Mouse (Mus musculus) gastrocnemius, adult 18-20 months (tissue): ENCODE measurements around the gene Tmem160. TPM values are rescaled to one million over a fixed set of nuclear protein-coding genes. Genes with fewer than 3 reads are reported as not detected.

Source experiments
- DNase-seq: peaks from one replicate; pipeline ENCODE4 v3.0.0; 2021; ENCODE audit warnings: low spot score
- long read RNA-seq, 2 experiments: library from polyadenylated mRNA; stranded (forward); transcript quantifications; one replicate each; pipeline ENCODE4 v2.0.0; 2021
- total RNA-seq, 2 experiments: library from RNA; stranded (reverse); gene quantifications; 2 replicates each; pipeline ENCODE4 v1.2.3; 2021

The Tmem160 gene
- total RNA-seq = 10 to 100 TPM; 52.0 to 53.2 TPM
- long read RNA-seq, experiment 1, transcript Tmem160-201 (3 exons, 815 nt) = major isoform, 85 of 197 reads
- long read RNA-seq, experiment 1, partial matches to known transcripts = 110 of 197 reads
- long read RNA-seq, experiment 1, other reads (novel, unspliced or antisense) = 0 of 197 reads
- long read RNA-seq, experiment 2, transcript Tmem160-201 (3 exons, 815 nt) = major isoform, 60 of 167 reads
- long read RNA-seq, experiment 2, partial matches to known transcripts = 105 of 167 reads
- long read RNA-seq, experiment 2, other reads (novel, unspliced or antisense) = 0 of 167 reads

- DNase-seq = peak; percentile 93
Observed at GRCm38 (mm10) chr7:16452587-16453073, at the start of gene Tmem160. Gene Tmem160, plus strand, starts transcription at chr7:16452779.

- no peak for DNase-seq
Observed at GRCm38 (mm10) chr7:16402968-16403948, 49.3 kb upstream of the Tmem160 start.

- DNase-seq = no peak
Observed at GRCm38 (mm10) chr7:16404315-16405072, 48.1 kb upstream of the Tmem160 start.

GRCm38 (mm10) chr7:16405073-16405455, 47.5 kb upstream of the Tmem160 start:
- peak; percentile 78 for DNase-seq

GRCm38 (mm10) chr7:16405516-16406351, 46.8 kb upstream of the Tmem160 start:
- DNase-seq = peak; percentile 75

GRCm38 (mm10) chr7:16406978-16407377, 45.6 kb upstream of the Tmem160 start:
- no peak for DNase-seq

GRCm38 (mm10) chr7:16411100-16411499, 41.5 kb upstream of the Tmem160 start:
- no peak for DNase-seq

GRCm38 (mm10) chr7:16412220-16412896, 40.2 kb upstream of the Tmem160 start:
- no peak for DNase-seq

- DNase-seq = no peak
Observed at GRCm38 (mm10) chr7:16412930-16413329, 39.6 kb upstream of the Tmem160 start.

- DNase-seq = no peak
Observed at GRCm38 (mm10) chr7:16415426-16415825, 37.2 kb upstream of the Tmem160 start.

- peak; percentile 47 for DNase-seq
Observed at GRCm38 (mm10) chr7:16417141-16417771, 35.3 kb upstream of the Tmem160 start.

GRCm38 (mm10) chr7:16418713-16419112, 33.9 kb upstream of the Tmem160 start:
- DNase-seq = no peak

GRCm38 (mm10) chr7:16420493-16421118, 32.0 kb upstream of the Tmem160 start:
- DNase-seq = no peak

- no peak for DNase-seq
Observed at GRCm38 (mm10) chr7:16422222-16422856, 30.2 kb upstream of the Tmem160 start.

GRCm38 (mm10) chr7:16423731-16424130, 28.8 kb upstream of the Tmem160 start:
- DNase-seq = no peak

GRCm38 (mm10) chr7:16425721-16426120, 26.9 kb upstream of the Tmem160 start:
- DNase-seq = no peak

GRCm38 (mm10) chr7:16426129-16426729, 26.4 kb upstream of the Tmem160 start:
- peak; percentile 88 for DNase-seq

GRCm38 (mm10) chr7:16433352-16433971, 19.1 kb upstream of the Tmem160 start:
- DNase-seq = no peak
